Mouse (Mus musculus) left cerebral cortex, postnatal 25 days (tissue): ENCODE measurements at regions not wholly inside any gene's neighbourhood (a gene's known extent, or its start where the extent isn't known, plus 50 kb on each side); places are given as distances from the start of the nearest gene placed in this dataset.

Experiments
- DNase-seq, 2 experiments: peaks; one replicate each; pipeline ENCODE4 v3.0.0; 2022; ENCODE audit warnings: low spot score in 2 of 2, mixed read lengths in 1 of 2
- intact Hi-C: fragments of 180-260 bp; cut with DNase I; formaldehyde crosslinking; loops from one replicate; pipeline ENCODE4 v1.15.1; 2025

- intact Hi-C loops, result no loop called here
- DNase-seq, result no peak
These were observed 198.9 kb upstream of the Egln3 start for GRCm38 (mm10) chr12:54402591-54402990.

GRCm38 (mm10) chr12:54401665-54402064, 198.0 kb upstream of the Egln3 start:
- DNase-seq, result peak in 1 of 2 experiments; percentile 13
- intact Hi-C loops, result no loop called here

GRCm38 (mm10) chr12:54400084-54400483, 196.4 kb upstream of the Egln3 start:
- DNase-seq, result no peak

GRCm38 (mm10) chr12:54398080-54398479, 194.4 kb upstream of the Egln3 start:
- intact Hi-C loops, result no loop called here
- DNase-seq, result no peak

More at GRCm38 (mm10) chr12:54400084-54400483, 196.4 kb upstream of the Egln3 start:
- intact Hi-C loops, result no loop called here

GRCm38 (mm10) chr12:54396952-54397351, 193.3 kb upstream of the Egln3 start:
- intact Hi-C loops, result no loop called here
- DNase-seq, result no peak

- intact Hi-C loops, result no loop called here
- no peak for DNase-seq
These were observed 192.7 kb upstream of the Egln3 start for GRCm38 (mm10) chr12:54396341-54396740.

- intact Hi-C loops, result no loop called here
- DNase-seq, result no peak
These were observed 181.7 kb upstream of the Egln3 start for GRCm38 (mm10) chr12:54385401-54385800.

GRCm38 (mm10) chr12:54384116-54384515, 180.5 kb upstream of the Egln3 start:
- intact Hi-C loops, result no loop called here
- no peak for DNase-seq

- no peak for DNase-seq
- intact Hi-C loops, result no loop called here
These were observed 179.3 kb upstream of the Egln3 start for GRCm38 (mm10) chr12:54382965-54383364.

- DNase-seq, result no peak
These were observed 178.4 kb upstream of the Egln3 start for GRCm38 (mm10) chr12:54382061-54382460.

GRCm38 (mm10) chr12:54380322-54380721, 176.7 kb upstream of the Egln3 start:
- intact Hi-C loops, result no loop called here
- no peak for DNase-seq

More at GRCm38 (mm10) chr12:54382061-54382460, 178.4 kb upstream of the Egln3 start:
- intact Hi-C loops, result no loop called here

- DNase-seq, result no peak
- intact Hi-C loops, result no loop called here
These were observed 174.9 kb upstream of the Egln3 start for GRCm38 (mm10) chr12:54378576-54378975.

GRCm38 (mm10) chr12:54374060-54374459, 170.4 kb upstream of the Egln3 start:
- no peak for DNase-seq
- intact Hi-C loops, result no loop called here

GRCm38 (mm10) chr12:54369217-54369616, 165.6 kb upstream of the Egln3 start:
- no peak for DNase-seq
- intact Hi-C loops, result no loop called here

- intact Hi-C loops, result no loop called here
- DNase-seq, result no peak
These were observed 160.9 kb upstream of the Egln3 start for GRCm38 (mm10) chr12:54364381-54365095.

- intact Hi-C loops, result no loop called here
These were observed 158.1 kb upstream of the Egln3 start for GRCm38 (mm10) chr12:54361762-54362161.

GRCm38 (mm10) chr12:54354187-54354586, 150.5 kb upstream of the Egln3 start:
- DNase-seq, result no peak
- intact Hi-C loops, result loop anchor here (5.0 kb wide), 1 partner anchor 152 kb away; the partner anchor contains the start of gene Egln3

More at GRCm38 (mm10) chr12:54361762-54362161, 158.1 kb upstream of the Egln3 start:
- DNase-seq, result no peak

GRCm38 (mm10) chr12:54353694-54354093, 150.0 kb upstream of the Egln3 start:
- intact Hi-C loops, result loop anchor here (2.0 to 5.0 kb wide), 3 partner anchors 135 to 255 kb away; partner anchors contain the start of gene Egln3
- no peak for DNase-seq

- intact Hi-C loops, result loop anchor here (2.0 to 5.0 kb wide), 3 partner anchors 136 to 254 kb away; partner anchors contain the start of gene Egln3
- DNase-seq, result peak; percentile 41 to 54
These were observed 149.4 kb upstream of the Egln3 start for GRCm38 (mm10) chr12:54352963-54353606.

GRCm38 (mm10) chr12:54350293-54350692, 146.6 kb upstream of the Egln3 start:
- intact Hi-C loops, result loop anchor here (5.0 kb wide), 1 partner anchor 148 kb away; the partner anchor contains the start of gene Egln3
- peak in 1 of 2 experiments; percentile 8 for DNase-seq

GRCm38 (mm10) chr12:54349403-54349802, 145.7 kb upstream of the Egln3 start:
- DNase-seq, result no peak
- intact Hi-C loops, result loop anchor here (5.0 kb wide), 1 partner anchor 132 kb away; no protein-coding TSS in a partner anchor
